Mouse (Mus musculus) liver, embryonic 14.5 days (tissue): Measurements from ENCODE around the gene Fam214a.

Experiments used
- CTCF ChIP-seq: IDR thresholded peaks from 2 replicates; pipeline ENCODE4 v1.5.1; 2016; ENCODE audit warnings: antibody characterized with exemption, low read depth, control low read depth
- EP300 ChIP-seq: IDR thresholded peaks from 2 replicates; pipeline ENCODE4 v1.6.1; 2016; ENCODE audit warnings: antibody characterized with exemption, low read depth

DNA sequence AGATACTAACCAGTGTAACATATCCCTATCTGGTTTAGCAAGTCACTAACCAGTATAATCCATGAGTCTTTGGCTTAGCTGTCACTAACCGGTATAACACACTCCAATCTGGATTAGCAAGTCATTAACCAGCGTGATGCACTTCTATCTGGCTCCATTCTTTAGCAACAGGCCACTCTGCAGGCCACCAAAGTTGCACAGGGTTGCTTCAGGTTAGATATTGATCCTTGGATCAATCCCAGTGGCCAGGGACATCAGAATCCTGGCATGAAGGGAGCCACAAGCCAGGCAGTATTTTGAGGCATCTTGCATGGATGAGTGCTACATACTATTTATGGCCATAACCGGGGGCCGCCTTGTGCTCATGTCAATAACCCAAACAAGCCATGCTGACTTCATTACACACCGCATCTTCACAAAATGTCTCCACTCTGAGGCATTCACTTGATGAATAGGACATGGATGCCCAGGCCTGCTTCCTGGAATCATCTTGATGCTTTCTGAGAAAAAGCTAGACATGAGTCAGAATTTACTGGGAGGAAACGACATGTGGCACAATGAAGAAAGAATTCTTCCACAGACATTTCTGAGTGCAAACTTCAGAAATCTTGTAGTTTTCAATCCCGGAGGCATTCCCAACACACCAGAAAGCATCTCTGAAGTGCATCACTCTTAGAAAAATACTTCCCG, 5.8 kb upstream of the Fam214a start:
- TF ChIP-seq CTCF (no peak), EP300 (no peak)
